Mouse (Mus musculus) liver, embryonic 14.5 days (tissue): ENCODE measurements around the gene Pecr.
"Not testable (repeated sequence)": the region's sequence is repeated elsewhere in the genome, so short reads cannot be mapped to it uniquely, and the experiment has no call there.

ENCODE experiments used
- CTCF ChIP-seq: IDR thresholded peaks from 2 replicates; pipeline ENCODE4 v1.5.1; 2016; ENCODE audit warnings: antibody characterized with exemption, low read depth, control low read depth
- EP300 ChIP-seq: IDR thresholded peaks from 2 replicates; pipeline ENCODE4 v1.6.1; 2016; ENCODE audit warnings: antibody characterized with exemption, low read depth

GRCm38 (mm10) chr1:72232592-72232991 lies 51.5 kb downstream of the Pecr start:
- TF ChIP-seq EP300, CTCF: not testable (repeated sequence)
